In the genomic region with DNA sequence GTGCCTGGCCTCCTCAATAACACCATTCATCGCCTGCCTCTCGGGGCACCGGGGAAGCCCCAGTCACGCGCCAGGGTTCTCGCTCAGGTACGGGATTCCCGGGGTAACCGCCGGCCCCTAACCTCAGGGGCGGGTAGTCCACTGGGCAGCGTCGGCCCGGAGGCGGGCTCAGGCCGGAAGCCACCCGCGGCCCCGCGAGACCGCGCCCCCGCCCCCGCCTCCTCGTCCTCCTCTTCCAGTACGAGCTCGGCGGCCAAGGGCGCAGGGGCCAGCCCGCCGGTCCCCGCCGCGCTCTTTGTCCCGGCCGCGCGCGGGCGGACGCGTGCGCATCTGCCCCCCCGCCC, we compare ENCODE assay signal across 8 mouse cellular contexts. TPM values are rescaled to one million over a fixed set of nuclear protein-coding genes. Genes with fewer than 3 reads are reported as not detected.
DNase-seq lines count a peak whose midpoint lies in the region; ATAC-seq and TF ChIP-seq lines count a peak whose summit lies in the region.

No protein-coding gene starts in this region.

- H3K79me2 ChIP-seq in C2C12 (ENCODE audit: control insufficient read depth, insufficient read depth) = peaks cover 41% of the 10 kb centered on the region

- TF ChIP-seq CTCF in C2C12 (IDR thresholded peaks at IDR 0.05; ENCODE audit: control insufficient read depth, insufficient read depth, insufficient read length) = no peak

- H3K79me3 ChIP-seq in C2C12 (ENCODE audit: low read depth) = peaks cover 8% of the 10 kb centered on the region

- H3K4me3 ChIP-seq in C2C12 (ENCODE audit: insufficient read depth, poor library complexity, severe bottlenecking) = peak overlapping the region; percentile 63
- peak overlapping the region; percentile 88 for H3K4me3 ChIP-seq in heart, embryonic 13.5 days
- peak overlapping the region; percentile 99 for H3K4me3 ChIP-seq in liver, embryonic 15.5 days (replicated peaks)
- H3K4me3 ChIP-seq in neural tube, embryonic 11.5 days (ENCODE audit: low read depth, low read length) = peak overlapping the region; percentile 85
- H3K4me3 ChIP-seq in stomach, embryonic 16.5 days (replicated peaks; ENCODE audit: low read length) = peak overlapping the region; percentile 81

- ATAC-seq in erythroblast, adult 5-6 weeks (replicated peaks; ENCODE audit: low FRiP score, poor library complexity, severe bottlenecking) = peak; percentile 74
- ATAC-seq in heart, embryonic 13.5 days (ENCODE audit: extremely low read depth, insufficient number of reproducible peaks, low FRiP score, low TSS enrichment) = peak; percentile 77
- peak; percentile 84 for ATAC-seq in liver, embryonic 15.5 days (ENCODE audit: insufficient read depth)
- ATAC-seq in neural tube, embryonic 11.5 days (ENCODE audit: insufficient read depth, low FRiP score, low TSS enrichment) = peak; percentile 83
- ATAC-seq in stomach, embryonic 16.5 days (ENCODE audit: insufficient read depth, low FRiP score) = peak; percentile 88

- peak overlapping the region; percentile 99 for H3K27ac ChIP-seq in heart, embryonic 13.5 days (replicated peaks)
- peak overlapping the region; percentile 94 for H3K27ac ChIP-seq in liver, embryonic 15.5 days (replicated peaks)
- peak overlapping the region; percentile 99 for H3K27ac ChIP-seq in neural tube, embryonic 11.5 days (ENCODE audit: low read depth, low read length)
- H3K27ac ChIP-seq in stomach, embryonic 16.5 days (ENCODE audit: low read length) = peak overlapping the region; percentile 97

- peaks cover 36% of the 10 kb centered on the region for H3K4me1 ChIP-seq in heart, embryonic 13.5 days
- peaks cover 45% of the 10 kb centered on the region for H3K4me1 ChIP-seq in liver, embryonic 15.5 days (replicated peaks)
- H3K4me1 ChIP-seq in neural tube, embryonic 11.5 days (ENCODE audit: control insufficient read depth, insufficient read depth, low read length) = peaks cover 14% of the 10 kb centered on the region
- H3K4me1 ChIP-seq in stomach, embryonic 16.5 days (ENCODE audit: control insufficient read depth, insufficient read depth, low read length) = peaks cover 16% of the 10 kb centered on the region

- DNase-seq in brain, adult 2 months (ENCODE audit: low read depth, low spot score) = peak; percentile 79
- DNase-seq in kidney, postnatal 10 days = peak; percentile 93
- DNase-seq in neural tube, embryonic 11.5 days (ENCODE audit: low spot score) = peak; percentile 92

- H3K36me3 ChIP-seq in C2C12 (ENCODE audit: control insufficient read depth, insufficient read depth) = peaks cover 27% of the 10 kb centered on the region
- H3K36me3 ChIP-seq in heart, embryonic 13.5 days = peaks cover 16% of the 10 kb centered on the region
- peaks cover 24% of the 10 kb centered on the region for H3K36me3 ChIP-seq in liver, embryonic 15.5 days (replicated peaks)
- no peaks in the 10 kb centered on the region for H3K36me3 ChIP-seq in neural tube, embryonic 11.5 days (ENCODE audit: control insufficient read depth, insufficient read depth, low read length)
- no peaks in the 10 kb centered on the region for H3K36me3 ChIP-seq in stomach, embryonic 16.5 days (ENCODE audit: control insufficient read depth, insufficient read depth, low read length)

- H3K4me2 ChIP-seq in heart, embryonic 13.5 days = peak overlapping the region; percentile 77
- peak overlapping the region; percentile 83 for H3K4me2 ChIP-seq in liver, embryonic 15.5 days
- H3K4me2 ChIP-seq in neural tube, embryonic 11.5 days (ENCODE audit: low read depth) = peak overlapping the region; percentile 61
- H3K4me2 ChIP-seq in stomach, embryonic 16.5 days (ENCODE audit: low read depth, low read length) = peak overlapping the region; percentile 81

- H3K9ac ChIP-seq in heart, embryonic 13.5 days = peak overlapping the region; percentile 99
- peak overlapping the region; percentile 100 for H3K9ac ChIP-seq in liver, embryonic 15.5 days
- H3K9ac ChIP-seq in neural tube, embryonic 11.5 days (ENCODE audit: low read length) = peak overlapping the region; percentile 99
- peak overlapping the region; percentile 98 for H3K9ac ChIP-seq in stomach, embryonic 16.5 days (ENCODE audit: low read length)

- 2% methylated on average over 33 of the region's 44 CpGs for WGBS in heart, embryonic 13.5 days
- 0% methylated on average over 42 of the region's 44 CpGs for WGBS in liver, embryonic 15.5 days (ENCODE audit: insufficient replicate concordance)
- under 1% methylated on average over 40 of the region's 44 CpGs for WGBS in neural tube, embryonic 11.5 days
- WGBS in stomach, embryonic 16.5 days = under 1% methylated on average over 39 of the region's 44 CpGs

- no peaks in the 10 kb centered on the region for H3K9me3 ChIP-seq in heart, embryonic 13.5 days
- H3K9me3 ChIP-seq in liver, embryonic 15.5 days (replicated peaks) = no peaks in the 10 kb centered on the region
- no peaks in the 10 kb centered on the region for H3K9me3 ChIP-seq in neural tube, embryonic 11.5 days (ENCODE audit: control insufficient read depth, low read length)
- no peaks in the 10 kb centered on the region for H3K9me3 ChIP-seq in stomach, embryonic 16.5 days (replicated peaks; ENCODE audit: control insufficient read depth, low read length)

- H3ac ChIP-seq in C2C12 (ENCODE audit: control insufficient read depth, insufficient read length, low read depth) = peak overlapping the region; percentile 79

- H3K27me3 ChIP-seq in C2C12 (ENCODE audit: control insufficient read depth, insufficient read depth, insufficient read length) = no peaks in the 10 kb centered on the region
- H3K27me3 ChIP-seq in heart, embryonic 13.5 days (replicated peaks) = no peaks in the 10 kb centered on the region
- no peaks in the 10 kb centered on the region for H3K27me3 ChIP-seq in liver, embryonic 15.5 days
- H3K27me3 ChIP-seq in neural tube, embryonic 11.5 days (ENCODE audit: control insufficient read depth, insufficient read depth, low read length) = no peaks in the 10 kb centered on the region
- no peaks in the 10 kb centered on the region for H3K27me3 ChIP-seq in stomach, embryonic 16.5 days (ENCODE audit: control insufficient read depth, insufficient read depth, low read length)

TF ChIP-seq in C2C12, 6 proteins besides CTCF, POLR2A, EP300 and RAD21:
- no peak for TF ChIP-seq CEBPB (IDR thresholded peaks at IDR 0.05; ENCODE audit: low read depth)
- TF ChIP-seq MAX (IDR thresholded peaks at IDR 0.05) = no peak
- no peak for TF ChIP-seq MYOD1 (IDR thresholded peaks at IDR 0.05; ENCODE audit: control insufficient read depth, insufficient read length, low read depth)

RNA-seq across cellular contexts. Expression of a gene that starts 0.6 kb away (rescaled TPM):
- polyA plus RNA-seq in C2C12 (2012; fragmentation: generic; extraction: Trizol) = 26.2 TPM
- total RNA-seq in erythroblast, adult 5-6 weeks (2015; ENCODE audit: low replicate concordance) = 41.1 and 50.2 TPM in 2 replicates
- 51.5 and 63.1 TPM in 2 replicates for total RNA-seq in erythroblast, adult 5-6 weeks (2017; ENCODE audit: low replicate concordance)
- 118 and 121 TPM in 2 replicates for polyA plus RNA-seq in heart, embryonic 13.5 days (2015; fragmentation: Nextera tagmentation; extraction: Ambion mirVana)
- 88.8 and 97.1 TPM in 2 replicates for polyA plus RNA-seq in liver, embryonic 15.5 days (2015; fragmentation: Nextera tagmentation; extraction: Ambion mirVana)
- polyA plus RNA-seq in neural tube, embryonic 11.5 days (2014; fragmentation: Nextera tagmentation; extraction: Ambion mirVana) = 233 and 245 TPM in 2 replicates
- polyA plus RNA-seq in stomach, embryonic 16.5 days (2015; fragmentation: Nextera tagmentation; extraction: Ambion mirVana) = 88.7 and 103 TPM in 2 replicates

Comparison
In these comparisons a context has a peak if more than half of its experiments do, and no peak if none do; other contexts are left out.
1. Peak in every context shown above with its lines: DNase-seq, ATAC-seq, H3K4me3 ChIP-seq and H3K27ac ChIP-seq.